Mouse (Mus musculus): Measurements from ENCODE around the gene Vamp2.
A peak's percentile ranks its signal among the peaks of the same experiment; 100 is the strongest.

Vamp2 gene

GRCm38 (mm10) chr11:69064259-69065133, 23.8 kb upstream of the Vamp2 start:
- DNase-seq (ENCODE audit: low spot score), result no peak

- no peak for DNase-seq (ENCODE audit: low spot score)
These were observed 22.8 kb upstream of the Vamp2 start for GRCm38 (mm10) chr11:69065394-69065925.

GRCm38 (mm10) chr11:69066163-69066861, 22.0 kb upstream of the Vamp2 start:
- no peak for DNase-seq (ENCODE audit: low spot score)

- peak; percentile 89 for DNase-seq (ENCODE audit: low spot score)
These were observed 21.3 kb upstream of the Vamp2 start for GRCm38 (mm10) chr11:69066956-69067355.

- peak; percentile 48 for DNase-seq (ENCODE audit: low spot score)
These were observed 20.7 kb upstream of the Vamp2 start for GRCm38 (mm10) chr11:69067601-69068000.

GRCm38 (mm10) chr11:69070093-69070492, 18.2 kb upstream of the Vamp2 start:
- DNase-seq (ENCODE audit: low spot score), result no peak

- DNase-seq (ENCODE audit: low spot score), result peak; percentile 92
These were observed 17.6 kb upstream of the Vamp2 start, which contains the start of gene Tmem107 for GRCm38 (mm10) chr11:69070590-69071222. Tmem107 (plus strand) TSS chr11:69070806.

GRCm38 (mm10) chr11:69071262-69071661, 17.0 kb upstream of the Vamp2 start:
- no peak for DNase-seq (ENCODE audit: low spot score)

GRCm38 (mm10) chr11:69072234-69072633, 16.1 kb upstream of the Vamp2 start:
- DNase-seq (ENCODE audit: low spot score), result no peak

GRCm38 (mm10) chr11:69072666-69073064, 15.6 kb upstream of the Vamp2 start:
- DNase-seq (ENCODE audit: low spot score), result no peak

GRCm38 (mm10) chr11:69073065-69073888, 15.0 kb upstream of the Vamp2 start:
- peak; percentile 57 for DNase-seq (ENCODE audit: low spot score)

GRCm38 (mm10) chr11:69073951-69074775, 14.1 kb upstream of the Vamp2 start:
- DNase-seq (ENCODE audit: low spot score), result no peak

GRCm38 (mm10) chr11:69074776-69075069, 13.6 kb upstream of the Vamp2 start:
- no peak for DNase-seq (ENCODE audit: low spot score)

- no peak for DNase-seq (ENCODE audit: low spot score)
These were observed 12.4 kb upstream of the Vamp2 start for GRCm38 (mm10) chr11:69075764-69076479.

- no peak for DNase-seq (ENCODE audit: low spot score)
These were observed 11.7 kb upstream of the Vamp2 start for GRCm38 (mm10) chr11:69076572-69076971.

- no peak for DNase-seq (ENCODE audit: low spot score)
These were observed 11.0 kb upstream of the Vamp2 start for GRCm38 (mm10) chr11:69077316-69077715.

GRCm38 (mm10) chr11:69078041-69078440, 10.2 kb upstream of the Vamp2 start:
- no peak for DNase-seq (ENCODE audit: low spot score)

GRCm38 (mm10) chr11:69078805-69079438, 9.4 kb upstream of the Vamp2 start:
- DNase-seq (ENCODE audit: low spot score), result no peak

GRCm38 (mm10) chr11:69080102-69080854, 8.0 kb upstream of the Vamp2 start:
- no peak for DNase-seq (ENCODE audit: low spot score)

Measured in ovary, postnatal 36 days (tissue).